Mouse (Mus musculus): ENCODE data around the gene Hoxc8.

Gene Hoxc8

GRCm38 (mm10) chr15:103010112-103010846 is 19.9 kb downstream of the Hoxc8 start:
- no peak for DNase-seq

DNA sequence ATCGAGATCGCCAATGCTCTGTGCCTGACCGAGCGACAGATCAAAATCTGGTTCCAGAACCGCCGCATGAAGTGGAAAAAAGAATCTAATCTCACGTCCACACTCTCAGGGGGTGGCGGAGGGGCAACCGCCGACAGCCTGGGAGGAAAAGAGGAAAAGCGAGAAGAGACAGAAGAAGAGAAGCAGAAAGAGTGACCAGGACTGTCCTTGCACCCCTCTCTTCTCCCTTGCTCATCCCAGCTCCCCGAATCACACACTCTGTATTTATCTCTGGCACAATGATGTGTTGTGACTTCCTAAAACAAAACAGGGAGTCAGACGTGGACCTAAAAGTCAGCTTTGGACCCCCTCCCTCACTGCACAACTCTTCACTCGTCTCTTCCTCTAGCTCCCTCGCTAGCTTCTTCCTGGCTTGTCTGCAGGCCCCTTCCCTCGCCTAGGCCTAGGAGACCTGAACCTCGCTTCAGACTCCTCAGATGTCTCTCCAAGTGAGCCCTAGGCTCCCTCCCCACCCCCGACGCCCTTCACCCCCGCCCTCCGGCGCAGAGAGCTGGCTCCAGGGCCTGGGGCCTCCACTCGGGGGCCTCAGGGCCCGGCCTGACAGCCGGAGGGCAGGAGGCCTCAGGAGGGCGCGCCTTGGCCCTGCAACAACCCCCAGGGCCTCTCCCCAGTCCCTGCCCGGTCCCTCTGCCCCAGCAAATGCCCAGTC is 20.6 kb downstream of the Hoxc8 start:
- no peak for DNase-seq

DNA sequence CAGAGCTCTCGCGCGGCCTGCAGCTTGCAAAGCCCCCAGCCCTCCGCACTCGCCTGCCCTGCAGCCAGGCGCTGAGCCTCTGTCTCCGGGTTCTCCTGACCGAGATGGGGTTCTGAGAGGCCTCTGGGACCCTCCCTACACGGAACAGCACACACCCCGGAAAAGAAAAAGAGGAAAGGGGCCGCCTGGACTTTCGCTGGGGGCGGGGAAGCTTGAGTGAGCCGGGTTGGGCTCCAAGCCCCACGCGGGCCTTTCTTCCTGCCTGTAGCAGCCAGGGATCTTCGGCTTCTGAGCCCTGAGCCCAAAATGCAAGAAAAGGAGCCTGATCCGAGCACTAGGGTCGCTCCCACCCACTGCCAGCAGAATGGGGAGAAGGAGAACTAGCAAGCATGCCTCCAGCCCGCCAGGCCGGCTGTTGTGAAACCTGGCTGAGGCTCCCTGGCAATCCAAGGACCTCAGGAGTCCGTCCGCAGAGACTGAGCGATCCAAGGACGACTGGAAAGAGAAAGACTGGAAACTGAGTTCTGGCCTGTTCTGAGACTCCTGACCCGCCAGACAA is 21.6 kb downstream of the Hoxc8 start:
- DNase-seq, result no peak

DNA sequence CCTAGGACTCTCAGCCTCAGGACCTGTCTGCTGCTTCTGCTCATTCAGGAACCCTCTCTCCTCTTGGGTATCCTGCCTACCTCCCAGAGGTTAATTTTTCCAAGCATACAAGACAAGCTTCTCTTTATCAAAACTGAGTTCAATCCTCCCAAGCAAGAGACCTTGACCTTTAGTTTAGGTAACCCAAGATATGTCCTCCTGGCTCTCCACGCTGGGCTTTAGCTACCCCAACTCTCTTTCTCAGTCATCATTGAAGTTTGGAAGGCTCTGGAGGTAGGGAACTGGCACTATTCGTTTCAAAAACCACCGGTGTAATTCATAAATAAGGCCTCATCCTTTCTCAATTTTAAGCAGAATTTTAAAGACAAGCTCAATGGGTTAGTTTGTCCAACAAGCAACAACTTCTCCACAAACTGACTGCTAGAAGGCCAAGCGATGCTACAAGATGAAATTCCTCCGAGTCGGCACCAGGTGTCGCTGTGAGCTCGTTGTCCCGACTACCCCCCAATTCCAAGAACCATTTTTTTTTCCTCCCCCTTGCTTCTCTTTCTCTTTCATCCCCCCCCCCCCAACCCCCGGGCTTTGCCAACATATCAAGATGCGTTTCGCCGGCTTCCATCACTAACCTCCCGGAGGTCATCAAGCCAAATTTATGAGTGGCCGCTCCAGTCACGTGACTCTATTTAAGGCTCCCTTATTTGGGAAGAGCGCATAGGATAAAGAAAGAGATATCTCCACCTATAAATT is 23.0 kb downstream of the Hoxc8 start:
- DNase-seq, result peak; percentile 63 to 66

DNA sequence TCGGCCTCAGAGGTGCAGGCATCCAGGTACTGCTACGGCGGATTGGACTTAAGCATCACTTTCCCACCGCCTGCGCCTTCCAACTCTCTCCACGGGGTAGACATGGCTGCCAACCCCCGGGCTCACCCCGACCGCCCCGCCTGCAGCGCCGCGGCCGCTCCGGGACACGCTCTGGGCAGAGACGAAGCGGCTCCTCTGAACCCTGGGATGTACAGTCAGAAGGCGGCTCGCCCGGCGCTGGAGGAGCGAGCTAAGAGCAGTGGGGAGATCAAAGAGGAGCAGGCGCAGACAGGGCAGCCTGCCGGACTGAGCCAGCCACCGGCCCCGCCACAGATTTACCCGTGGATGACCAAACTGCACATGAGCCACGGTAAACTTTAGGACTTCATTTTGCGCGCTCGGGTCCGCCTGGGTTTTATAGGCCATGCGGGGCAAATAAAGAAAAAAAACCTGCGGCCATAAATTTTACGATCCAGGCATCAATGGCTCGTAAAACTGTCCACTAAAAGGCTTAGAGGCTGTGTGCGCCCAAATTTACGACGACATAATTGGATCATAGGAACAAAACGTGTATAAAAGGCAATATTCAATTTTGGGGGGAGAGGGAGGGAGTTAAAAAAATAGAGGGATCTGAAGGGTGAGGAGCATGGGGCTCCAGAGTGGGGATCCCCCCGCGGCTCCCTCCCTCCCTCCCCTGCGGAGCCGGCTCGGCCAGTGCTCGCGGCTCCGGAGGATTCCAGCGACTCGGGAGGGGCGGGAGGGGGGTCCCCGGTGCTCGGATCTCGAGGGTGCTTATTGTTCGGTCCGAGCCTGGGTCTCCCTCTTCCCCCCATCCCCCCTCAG is 24.0 kb downstream of the Hoxc8 start:
- peak in 1 of 2 experiments; percentile 33 for DNase-seq

GRCm38 (mm10) chr15:103015009-103015399 is 24.6 kb downstream of the Hoxc8 start:
- DNase-seq, result no peak

DNA sequence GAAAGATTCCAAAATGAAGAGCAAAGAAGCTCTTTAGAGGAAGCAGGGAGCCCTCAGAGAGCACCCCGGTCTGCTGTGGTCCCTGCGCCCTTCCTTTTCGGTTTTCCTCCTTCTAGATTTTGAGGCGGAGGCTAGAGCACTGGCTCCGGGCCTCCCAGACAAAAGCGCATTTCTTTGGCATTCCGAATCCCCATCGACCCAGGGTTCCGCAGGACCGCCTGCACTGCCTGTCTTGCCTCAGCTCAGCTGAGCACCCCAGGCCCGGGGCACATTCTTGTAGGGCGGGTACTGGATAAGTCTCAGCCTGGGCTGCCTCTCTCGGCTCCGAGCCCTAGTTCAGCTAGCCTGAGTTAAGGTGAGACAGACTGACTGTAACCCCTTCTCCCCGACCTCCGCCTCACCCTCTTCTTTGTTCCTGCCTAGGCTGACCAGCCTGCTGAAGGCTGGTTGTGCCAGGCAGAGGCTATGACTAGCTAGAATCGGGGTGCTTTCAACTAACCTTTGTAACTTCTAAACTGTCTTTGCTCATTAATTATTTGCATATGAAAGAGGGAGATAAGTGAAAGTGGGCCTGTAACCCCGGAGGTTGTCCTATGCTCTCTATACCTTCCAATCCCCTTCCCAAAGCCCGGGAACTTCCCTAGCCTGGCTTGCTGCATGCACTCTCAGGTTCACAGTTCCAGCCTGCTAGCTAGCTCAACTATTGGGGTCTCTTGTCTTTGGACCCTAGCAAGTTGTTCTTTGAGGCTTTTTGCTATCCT is 25.2 kb downstream of the Hoxc8 start:
- no peak for DNase-seq

GRCm38 (mm10) chr15:103018636-103019035 is 28.2 kb downstream of the Hoxc8 start, which contains the start of gene Hoxc4:
Gene Hoxc4 (plus strand): TSS chr15:103018934.
- no peak for DNase-seq

GRCm38 (mm10) chr15:103020899-103021418 is 30.6 kb downstream of the Hoxc8 start:
- DNase-seq, result no peak

GRCm38 (mm10) chr15:103021544-103021943 is 31.1 kb downstream of the Hoxc8 start:
- no peak for DNase-seq

GRCm38 (mm10) chr15:103024131-103024530 is 33.7 kb downstream of the Hoxc8 start:
- DNase-seq, result no peak

GRCm38 (mm10) chr15:103027266-103028235 is 37.1 kb downstream of the Hoxc8 start:
- DNase-seq, result no peak

DNA sequence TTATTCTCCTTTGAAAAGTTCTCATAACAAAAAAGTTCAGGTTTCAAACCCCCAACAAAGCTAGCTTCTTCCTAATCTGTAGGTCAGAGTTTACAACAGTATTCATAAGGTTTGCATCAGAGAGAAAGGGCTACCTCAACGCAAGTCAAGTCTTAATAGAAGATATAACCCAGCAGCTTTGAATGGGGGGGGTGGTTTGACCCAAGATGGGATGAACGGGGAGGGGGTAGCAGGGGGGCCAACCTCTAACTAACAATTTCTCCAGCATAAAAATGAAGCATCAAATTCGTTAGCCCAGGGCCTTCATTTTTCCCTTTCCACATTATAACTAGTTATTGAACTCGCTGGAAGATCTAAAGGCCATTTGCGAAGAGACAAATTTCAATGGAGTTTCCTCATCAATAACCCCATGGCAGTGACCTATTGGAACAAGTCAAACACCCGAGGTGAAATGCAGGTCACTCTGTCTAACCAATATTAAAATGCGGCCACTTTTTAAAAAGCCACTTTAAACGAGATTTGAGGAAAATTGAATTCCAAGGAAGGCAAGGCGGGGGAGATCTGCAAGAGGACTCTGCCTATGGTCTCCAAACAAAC is 38.6 kb downstream of the Hoxc8 start:
- no peak for DNase-seq

DNA sequence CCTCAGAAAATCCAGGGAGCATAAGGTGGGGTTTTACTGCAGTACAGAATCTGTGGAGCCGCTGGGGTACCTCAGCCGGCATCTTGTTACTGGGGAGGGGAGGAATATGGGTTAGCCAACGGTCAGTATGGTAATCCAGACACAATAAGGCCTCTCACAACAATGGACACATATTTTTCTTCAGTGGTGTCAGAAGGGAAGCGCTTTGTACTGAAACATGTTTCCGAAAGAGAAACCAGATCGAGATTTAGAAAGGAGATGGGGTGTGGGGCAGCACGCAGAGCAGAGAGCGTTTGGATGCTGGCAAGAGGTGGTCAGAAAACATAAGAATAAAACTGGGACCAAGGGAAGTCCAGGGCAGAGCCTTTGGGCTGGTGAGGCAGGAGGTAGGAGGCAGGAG is 39.7 kb downstream of the Hoxc8 start:
- DNase-seq, result no peak

DNA sequence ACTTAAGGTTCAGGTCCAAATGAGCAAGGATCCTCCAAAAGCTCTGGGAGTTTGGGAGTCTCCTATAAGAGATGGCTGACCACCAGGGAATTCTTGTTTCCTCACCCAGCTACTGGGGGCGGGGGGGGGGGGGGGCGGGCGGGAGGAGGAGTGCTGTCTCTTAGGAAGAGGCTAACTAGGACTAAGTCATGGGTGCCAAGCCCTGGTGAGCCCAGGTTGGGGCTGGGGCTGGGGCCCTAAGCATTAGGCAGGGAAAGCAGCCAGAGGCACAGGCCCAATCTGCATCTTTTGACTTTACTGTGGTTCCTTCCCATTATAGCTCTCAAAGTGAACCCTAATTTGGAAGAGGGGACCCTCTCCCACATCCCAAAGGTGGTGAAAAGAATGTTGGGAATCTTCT is 41.8 kb downstream of the Hoxc8 start:
- no peak for DNase-seq

- DNase-seq, result no peak
These were observed 42.5 kb downstream of the Hoxc8 start for GRCm38 (mm10) chr15:103032646-103033575.

GRCm38 (mm10) chr15:103034043-103034806 is 43.8 kb downstream of the Hoxc8 start:
- DNase-seq, result no peak
